Comparison of ENCODE assay signal across 8 mouse cellular contexts in genomic region chr8:70329835-70330740, GRCm38 (mm10). TPM values are rescaled to one million over a fixed set of nuclear protein-coding genes. Genes with fewer than 3 reads are reported as not detected.
DNase-seq lines count a peak whose midpoint lies in the region; ATAC-seq and TF ChIP-seq lines count a peak whose summit lies in the region.

No protein-coding gene starts in this region.

- H3K27ac ChIP-seq in heart, embryonic 10.5 days: peak overlapping the region; percentile 77
- no peak overlapping the region for H3K27ac ChIP-seq in forebrain, embryonic 14.5 days (ENCODE audit: low read depth, low read length)
- peak overlapping the region; percentile 75 for H3K27ac ChIP-seq in midbrain, embryonic 10.5 days (replicated peaks)

- ATAC-seq in forebrain, embryonic 14.5 days: peak; percentile 10
- no peak for ATAC-seq in megakaryocyte-erythroid progenitor cell, adult 5-6 weeks (replicated peaks; ENCODE audit: low FRiP score, low TSS enrichment, poor library complexity, severe bottlenecking)
- no peak for ATAC-seq in megakaryocyte progenitor cell, adult 5-6 weeks (replicated peaks; ENCODE audit: poor library complexity)

- peak overlapping the region; percentile 49 for H3K4me3 ChIP-seq in heart, embryonic 10.5 days
- peak overlapping the region; percentile 73 for H3K4me3 ChIP-seq in E14TG2a.4 (replicated peaks; ENCODE audit: low read length)
- no peak overlapping the region for H3K4me3 ChIP-seq in forebrain, embryonic 14.5 days (ENCODE audit: low read depth, low read length)
- H3K4me3 ChIP-seq in midbrain, embryonic 10.5 days: peak overlapping the region; percentile 40

- peaks cover 48% of the 10 kb centered on the region for H3K36me3 ChIP-seq in heart, embryonic 10.5 days
- peaks cover 40% of the 10 kb centered on the region for H3K36me3 ChIP-seq in E14TG2a.4 (ENCODE audit: insufficient read depth, low read length)
- peaks cover 71% of the 10 kb centered on the region for H3K36me3 ChIP-seq in forebrain, embryonic 14.5 days (ENCODE audit: control insufficient read depth, insufficient read depth, low read length)
- peaks cover 60% of the 10 kb centered on the region for H3K36me3 ChIP-seq in midbrain, embryonic 10.5 days

- 3% methylated on average over 45 of the region's 45 CpGs for WGBS in heart, embryonic 10.5 days
- 9% methylated on average over 45 of the region's 45 CpGs for WGBS in forebrain, embryonic 14.5 days
- WGBS in midbrain, embryonic 10.5 days: 3% methylated on average over 45 of the region's 45 CpGs

- DNase-seq in heart, embryonic 10.5 days (ENCODE audit: low spot score): no peak
- DNase-seq in heart, postnatal 10 days: no peak
- DNase-seq in forebrain, embryonic 14.5 days (ENCODE audit: low spot score): no peak
- peak; percentile 67 for DNase-seq in midbrain, embryonic 10.5 days (ENCODE audit: low spot score)
- DNase-seq in frontal cortex, postnatal 25 days (ENCODE audit: low spot score in 2 of 2): no peak

- peaks cover 26% of the 10 kb centered on the region; the same call in 1 of the 2 replicates for H3K27me3 ChIP-seq in heart, embryonic 10.5 days (ENCODE audit: insufficient read depth, poor library complexity, severe bottlenecking)
- peaks cover 9% of the 10 kb centered on the region for H3K27me3 ChIP-seq in E14TG2a.4 (ENCODE audit: insufficient read depth, low read length)
- no peaks in the 10 kb centered on the region for H3K27me3 ChIP-seq in forebrain, embryonic 14.5 days (replicated peaks; ENCODE audit: control insufficient read depth, insufficient read depth, low read length)
- peaks cover 36% of the 10 kb centered on the region for H3K27me3 ChIP-seq in midbrain, embryonic 10.5 days (ENCODE audit: low read depth, poor library complexity, severe bottlenecking)

- peaks cover 32% of the 10 kb centered on the region for H3K4me1 ChIP-seq in heart, embryonic 10.5 days
- peaks cover 49% of the 10 kb centered on the region for H3K4me1 ChIP-seq in E14TG2a.4 (replicated peaks; ENCODE audit: low read depth, low read length)
- peaks cover 18% of the 10 kb centered on the region for H3K4me1 ChIP-seq in forebrain, embryonic 14.5 days (ENCODE audit: control insufficient read depth, insufficient read depth, low read length)
- H3K4me1 ChIP-seq in midbrain, embryonic 10.5 days: peaks cover 40% of the 10 kb centered on the region

- H3K4me2 ChIP-seq in forebrain, embryonic 14.5 days (ENCODE audit: low read length): peak overlapping the region; percentile 28; the same call in 1 of the 2 replicates

- intact Hi-C loops in heart, postnatal 10 days (cut with DNase I): no loop called here

- H3K9ac ChIP-seq in forebrain, embryonic 14.5 days (ENCODE audit: low read length): peak overlapping the region; percentile 37

- no peak for TF ChIP-seq CTCF in E14TG2a.4 (conservative IDR thresholded peaks at IDR 0.05; ENCODE audit: low read length)

- no peaks in the 10 kb centered on the region for H3K9me3 ChIP-seq in heart, embryonic 10.5 days
- H3K9me3 ChIP-seq in E14TG2a.4 (ENCODE audit: low read length): no peaks in the 10 kb centered on the region
- no peaks in the 10 kb centered on the region for H3K9me3 ChIP-seq in forebrain, embryonic 14.5 days (replicated peaks; ENCODE audit: control insufficient read depth, low read length)
- H3K9me3 ChIP-seq in midbrain, embryonic 10.5 days (replicated peaks): no peaks in the 10 kb centered on the region

RNA-seq across cellular contexts. Expression of gene Gdf1, which starts 0.5 kb away (rescaled TPM):
- polyA plus RNA-seq in heart, embryonic 10.5 days (2016; fragmentation: Nextera tagmentation; extraction: Ambion mirVana): 1.9 and 4.2 TPM in 2 replicates
- total RNA-seq in heart, postnatal 10 days (2021): under 1 TPM in 1 of 2 experiments, not detected in 1; 0.20 TPM
- polyA plus RNA-seq in forebrain, embryonic 14.5 days (2014; fragmentation: Nextera tagmentation; extraction: Ambion mirVana): 2.1 and 4.2 TPM in 2 replicates
- 3.8 and 5.7 TPM in 2 replicates for polyA plus RNA-seq in midbrain, embryonic 10.5 days (2016; fragmentation: Nextera tagmentation; extraction: Ambion mirVana)
- total RNA-seq in megakaryocyte-erythroid progenitor cell, adult 5-6 weeks (2014; fragmentation: Nextera tagmentation): not detected in 2 replicates
- not detected in 2 replicates for total RNA-seq in megakaryocyte-erythroid progenitor cell, adult 5-6 weeks (2017)
- total RNA-seq in megakaryocyte progenitor cell, adult 5-6 weeks (2015): not detected in 2 replicates
- not detected in 2 replicates for total RNA-seq in megakaryocyte progenitor cell, adult 5-6 weeks (2017)

RNA-seq across cellular contexts. Expression of gene Cers1, which starts 14.5 kb away (rescaled TPM):
- 1.4 TPM in 2 replicates for polyA plus RNA-seq in heart, embryonic 10.5 days (2016; fragmentation: Nextera tagmentation; extraction: Ambion mirVana)
- under 1 TPM; 0.57 to 0.67 TPM for total RNA-seq in heart, postnatal 10 days (2021)
- 20.8 and 27.6 TPM in 2 replicates for polyA plus RNA-seq in forebrain, embryonic 14.5 days (2014; fragmentation: Nextera tagmentation; extraction: Ambion mirVana)
- polyA plus RNA-seq in midbrain, embryonic 10.5 days (2016; fragmentation: Nextera tagmentation; extraction: Ambion mirVana): 4.6 and 5.3 TPM in 2 replicates
- total RNA-seq in megakaryocyte-erythroid progenitor cell, adult 5-6 weeks (2014; fragmentation: Nextera tagmentation): not detected in 2 replicates
- not detected in 2 replicates for total RNA-seq in megakaryocyte-erythroid progenitor cell, adult 5-6 weeks (2017)
- total RNA-seq in megakaryocyte progenitor cell, adult 5-6 weeks (2015): not detected in 2 replicates
- not detected in 2 replicates for total RNA-seq in megakaryocyte progenitor cell, adult 5-6 weeks (2017)

RNA-seq across cellular contexts. Expression of gene Upf1, which starts 23.0 kb away (rescaled TPM):
- polyA plus RNA-seq in heart, embryonic 10.5 days (2016; fragmentation: Nextera tagmentation; extraction: Ambion mirVana): 14.5 and 19.8 TPM in 2 replicates
- total RNA-seq in heart, postnatal 10 days (2021): 10 to 100 TPM; 40.8 to 48.8 TPM
- polyA plus RNA-seq in forebrain, embryonic 14.5 days (2014; fragmentation: Nextera tagmentation; extraction: Ambion mirVana): 11.8 and 14.0 TPM in 2 replicates
- 16.8 and 19.1 TPM in 2 replicates for polyA plus RNA-seq in midbrain, embryonic 10.5 days (2016; fragmentation: Nextera tagmentation; extraction: Ambion mirVana)
- total RNA-seq in megakaryocyte-erythroid progenitor cell, adult 5-6 weeks (2014; fragmentation: Nextera tagmentation): 44.1 and 46.9 TPM in 2 replicates
- 26.7 and 46.7 TPM in 2 replicates for total RNA-seq in megakaryocyte-erythroid progenitor cell, adult 5-6 weeks (2017)
- total RNA-seq in megakaryocyte progenitor cell, adult 5-6 weeks (2015): 13.9 and 15.3 TPM in 2 replicates
- total RNA-seq in megakaryocyte progenitor cell, adult 5-6 weeks (2017): 32.3 and 32.5 TPM in 2 replicates

RNA-seq across cellular contexts. Expression of gene Cope, which starts 27.8 kb away (rescaled TPM):
- 379 and 398 TPM in 2 replicates for polyA plus RNA-seq in heart, embryonic 10.5 days (2016; fragmentation: Nextera tagmentation; extraction: Ambion mirVana)
- 100 to 1,000 TPM; 160 to 173 TPM for total RNA-seq in heart, postnatal 10 days (2021)
- 305 and 332 TPM in 2 replicates for polyA plus RNA-seq in forebrain, embryonic 14.5 days (2014; fragmentation: Nextera tagmentation; extraction: Ambion mirVana)
- polyA plus RNA-seq in midbrain, embryonic 10.5 days (2016; fragmentation: Nextera tagmentation; extraction: Ambion mirVana): 308 and 311 TPM in 2 replicates
- 127 and 153 TPM in 2 replicates for total RNA-seq in megakaryocyte-erythroid progenitor cell, adult 5-6 weeks (2014; fragmentation: Nextera tagmentation)
- 56.3 and 64.1 TPM in 2 replicates for total RNA-seq in megakaryocyte-erythroid progenitor cell, adult 5-6 weeks (2017)
- 214 and 223 TPM in 2 replicates for total RNA-seq in megakaryocyte progenitor cell, adult 5-6 weeks (2015)
- total RNA-seq in megakaryocyte progenitor cell, adult 5-6 weeks (2017): 129 and 151 TPM in 2 replicates

RNA-seq across cellular contexts. Expression of gene Ddx49, which starts 27.8 kb away (rescaled TPM):
- polyA plus RNA-seq in heart, embryonic 10.5 days (2016; fragmentation: Nextera tagmentation; extraction: Ambion mirVana): 40.5 and 47.5 TPM in 2 replicates
- total RNA-seq in heart, postnatal 10 days (2021): 10 to 100 TPM; 33.1 to 33.5 TPM
- polyA plus RNA-seq in forebrain, embryonic 14.5 days (2014; fragmentation: Nextera tagmentation; extraction: Ambion mirVana): 51.5 and 52.3 TPM in 2 replicates
- 56.4 and 57.4 TPM in 2 replicates for polyA plus RNA-seq in midbrain, embryonic 10.5 days (2016; fragmentation: Nextera tagmentation; extraction: Ambion mirVana)
- total RNA-seq in megakaryocyte-erythroid progenitor cell, adult 5-6 weeks (2014; fragmentation: Nextera tagmentation): 50.3 and 54.2 TPM in 2 replicates
- total RNA-seq in megakaryocyte-erythroid progenitor cell, adult 5-6 weeks (2017): 116 and 154 TPM in 2 replicates
- total RNA-seq in megakaryocyte progenitor cell, adult 5-6 weeks (2015): 42.7 and 44.7 TPM in 2 replicates
- 163 and 172 TPM in 2 replicates for total RNA-seq in megakaryocyte progenitor cell, adult 5-6 weeks (2017)
